Mouse (Mus musculus) embryo, embryonic 10.5 days (tissue): Measurements from ENCODE around the gene Tk1.
"Not testable (repeated sequence)": the region's sequence is repeated elsewhere in the genome, so short reads cannot be mapped to it uniquely, and the experiment has no call there.

Experiments used
- DNase-seq: peaks from one replicate; pipeline ENCODE4 v3.0.0-alpha.2; 2015; ENCODE audit warnings: low spot score

The Tk1 gene

GRCm38 (mm10) chr11:117847593-117848215, 21.8 kb upstream of the Tk1 start:
- DNase-seq, result no peak

- no peak for DNase-seq
Observed at GRCm38 (mm10) chr11:117846640-117847039, 20.7 kb upstream of the Tk1 start.

- no peak for DNase-seq
Observed at GRCm38 (mm10) chr11:117845651-117846050, 19.8 kb upstream of the Tk1 start.

GRCm38 (mm10) chr11:117844997-117845396, 19.1 kb upstream of the Tk1 start:
- no peak for DNase-seq

- no peak for DNase-seq
Observed at GRCm38 (mm10) chr11:117843434-117843833, 17.5 kb upstream of the Tk1 start.

- DNase-seq, result no peak
Observed at GRCm38 (mm10) chr11:117840910-117841309, 15.0 kb upstream of the Tk1 start.

- DNase-seq, result no peak
Observed at GRCm38 (mm10) chr11:117839021-117839420, 13.1 kb upstream of the Tk1 start.

- DNase-seq, result no peak
Observed at GRCm38 (mm10) chr11:117838572-117838971, 12.7 kb upstream of the Tk1 start.

GRCm38 (mm10) chr11:117836306-117836705, 10.4 kb upstream of the Tk1 start:
- no peak for DNase-seq

- DNase-seq, result no peak
Observed at GRCm38 (mm10) chr11:117834086-117834485, 8.2 kb upstream of the Tk1 start.

GRCm38 (mm10) chr11:117833509-117833908, 7.6 kb upstream of the Tk1 start:
- not testable (repeated sequence) for DNase-seq

- peak; percentile 88 for DNase-seq
Observed at GRCm38 (mm10) chr11:117832086-117832969, 6.4 kb upstream of the Tk1 start.

GRCm38 (mm10) chr11:117830401-117830800, 4.5 kb upstream of the Tk1 start:
- no peak for DNase-seq

GRCm38 (mm10) chr11:117829671-117830215, 3.9 kb upstream of the Tk1 start:
- no peak for DNase-seq

GRCm38 (mm10) chr11:117828888-117829604, 3.2 kb upstream of the Tk1 start:
- no peak for DNase-seq

- DNase-seq, result no peak
Observed at GRCm38 (mm10) chr11:117828149-117828887, 2.4 kb upstream of the Tk1 start.

- no peak for DNase-seq
Observed at GRCm38 (mm10) chr11:117827386-117827785, 1.5 kb upstream of the Tk1 start.

GRCm38 (mm10) chr11:117826916-117827315, 1.0 kb upstream of the Tk1 start:
- no peak for DNase-seq

GRCm38 (mm10) chr11:117826164-117826563, 272 bp upstream of the Tk1 start:
- peak; percentile 69 for DNase-seq

GRCm38 (mm10) chr11:117824060-117824969, 1.6 kb downstream of the Tk1 start:
- peak; percentile 90 for DNase-seq

- DNase-seq, result no peak
Observed at GRCm38 (mm10) chr11:117823411-117823810, 2.5 kb downstream of the Tk1 start.
